Mouse (Mus musculus): ENCODE measurements around the gene Hnrnpc. TPM values are rescaled to one million over a fixed set of nuclear protein-coding genes. Genes with fewer than 3 reads are reported as not detected.

The Hnrnpc gene
- polyA plus RNA-seq, 1 experiment from 2014 or later = 202 TPM

- Histone ChIP-seq H3K9me3 (replicated peaks; ENCODE audit: control insufficient read depth, low read length) (no peaks in the 10 kb centered on the region), H3K36me3 (ENCODE audit: control insufficient read depth, insufficient read depth) (no peaks in the 10 kb centered on the region), H3K27me3 (ENCODE audit: control insufficient read depth, insufficient read depth, low read depth, low read length) (no peaks in the 10 kb centered on the region), H3K9ac (ENCODE audit: low read depth, low read length) (no peak overlapping the region), H3K4me3 (ENCODE audit: low read depth, low read length) (no peak overlapping the region), H3K27ac (ENCODE audit: low read length) (no peak overlapping the region), H3K4me2 (ENCODE audit: low read depth, low read length) (no peak overlapping the region), H3K4me1 (ENCODE audit: control insufficient read depth, low read depth, low read length) (peaks cover 6% of the 10 kb centered on the region)
- ATAC-seq (ENCODE audit: low read depth) = no peak
- WGBS (ENCODE audit: insufficient replicate concordance) = 68% methylated on average over 2 of the region's 2 CpGs
These were observed 4.2 kb upstream of the Hnrnpc start for GRCm38 (mm10) chr14:52108025-52108424.

- 24% methylated on average over 10 of the region's 10 CpGs for WGBS (ENCODE audit: insufficient replicate concordance)
These were observed 2.9 kb upstream of the Hnrnpc start for GRCm38 (mm10) chr14:52106741-52107140.

GRCm38 (mm10) chr14:52105308-52105707, 1.5 kb upstream of the Hnrnpc start:
- H3K4me2 ChIP-seq (ENCODE audit: low read depth, low read length) = peak overlapping the region; percentile 85
- H3K27ac ChIP-seq (ENCODE audit: low read length) = peak overlapping the region; percentile 65
- H3K4me1 ChIP-seq (ENCODE audit: control insufficient read depth, low read depth, low read length) = peaks cover 22% of the 10 kb centered on the region
- no peak overlapping the region for H3K4me3 ChIP-seq (ENCODE audit: low read depth, low read length)
- ATAC-seq (ENCODE audit: low read depth) = no peak
- no peaks in the 10 kb centered on the region for H3K27me3 ChIP-seq (ENCODE audit: control insufficient read depth, insufficient read depth, low read depth, low read length)
- no peaks in the 10 kb centered on the region for H3K9me3 ChIP-seq (replicated peaks; ENCODE audit: control insufficient read depth, low read length)
- no peak overlapping the region for H3K9ac ChIP-seq (ENCODE audit: low read depth, low read length)
- WGBS (ENCODE audit: insufficient replicate concordance) = 39% methylated on average over 2 of the region's 2 CpGs
- no peaks in the 10 kb centered on the region for H3K36me3 ChIP-seq (ENCODE audit: control insufficient read depth, insufficient read depth)

More at GRCm38 (mm10) chr14:52106741-52107140, 2.9 kb upstream of the Hnrnpc start:
- H3K4me3 ChIP-seq (ENCODE audit: low read depth, low read length) = no peak overlapping the region
- H3K27ac ChIP-seq (ENCODE audit: low read length) = peak overlapping the region; percentile 64
- H3K4me1 ChIP-seq (ENCODE audit: control insufficient read depth, low read depth, low read length) = peaks cover 13% of the 10 kb centered on the region
- H3K9me3 ChIP-seq (replicated peaks; ENCODE audit: control insufficient read depth, low read length) = no peaks in the 10 kb centered on the region
- H3K36me3 ChIP-seq (ENCODE audit: control insufficient read depth, insufficient read depth) = no peaks in the 10 kb centered on the region
- ATAC-seq (ENCODE audit: low read depth) = no peak
- H3K27me3 ChIP-seq (ENCODE audit: control insufficient read depth, insufficient read depth, low read depth, low read length) = no peaks in the 10 kb centered on the region
- H3K9ac ChIP-seq (ENCODE audit: low read depth, low read length) = 0 out of 2 replicates have a peak overlapping the region, but pooled peaks have one; percentile 6
- peak overlapping the region; percentile 14; the same call in 1 of the 2 replicates for H3K4me2 ChIP-seq (ENCODE audit: low read depth, low read length)

GRCm38 (mm10) chr14:52104677-52105285, 953 bp upstream of the Hnrnpc start:
- Histone ChIP-seq H3K4me3 (ENCODE audit: low read depth, low read length) (peak overlapping the region; percentile 59), H3K4me2 (ENCODE audit: low read depth, low read length) (peak overlapping the region; percentile 85), H3K9me3 (replicated peaks; ENCODE audit: control insufficient read depth, low read length) (no peaks in the 10 kb centered on the region), H3K4me1 (ENCODE audit: control insufficient read depth, low read depth, low read length) (peaks cover 24% of the 10 kb centered on the region), H3K36me3 (ENCODE audit: control insufficient read depth, insufficient read depth) (no peaks in the 10 kb centered on the region; the same call in 1 of the 2 replicates), H3K9ac (ENCODE audit: low read depth, low read length) (peak overlapping the region; percentile 66), H3K27me3 (ENCODE audit: control insufficient read depth, insufficient read depth, low read depth, low read length) (no peaks in the 10 kb centered on the region), H3K27ac (ENCODE audit: low read length) (peak overlapping the region; percentile 94)
- no peak for ATAC-seq (ENCODE audit: low read depth)
- 32% methylated on average over 7 of the region's 7 CpGs for WGBS (ENCODE audit: insufficient replicate concordance)

GRCm38 (mm10) chr14:52103474-52103855, 363 bp downstream of the Hnrnpc start:
- ATAC-seq (ENCODE audit: low read depth) = no peak
- peaks cover 26% of the 10 kb centered on the region for H3K4me1 ChIP-seq (ENCODE audit: control insufficient read depth, low read depth, low read length)
- under 1% methylated on average over 30 of the region's 30 CpGs for WGBS (ENCODE audit: insufficient replicate concordance)
- peak overlapping the region; percentile 96 for H3K27ac ChIP-seq (ENCODE audit: low read length)
- H3K4me2 ChIP-seq (ENCODE audit: low read depth, low read length) = peak overlapping the region; percentile 83
- peak overlapping the region; percentile 85 for H3K9ac ChIP-seq (ENCODE audit: low read depth, low read length)
- H3K4me3 ChIP-seq (ENCODE audit: low read depth, low read length) = peak overlapping the region; percentile 78
- no peaks in the 10 kb centered on the region for H3K27me3 ChIP-seq (ENCODE audit: control insufficient read depth, insufficient read depth, low read depth, low read length)
- H3K9me3 ChIP-seq (replicated peaks; ENCODE audit: control insufficient read depth, low read length) = no peaks in the 10 kb centered on the region
- peaks cover under 1% of the 10 kb centered on the region; the same call in 1 of the 2 replicates for H3K36me3 ChIP-seq (ENCODE audit: control insufficient read depth, insufficient read depth)

GRCm38 (mm10) chr14:52101285-52102157, 2.3 kb downstream of the Hnrnpc start:
- 18% methylated on average over 1 of the region's 1 CpGs for WGBS (ENCODE audit: insufficient replicate concordance)
- no peak for ATAC-seq (ENCODE audit: low read depth)
- no peaks in the 10 kb centered on the region for H3K27me3 ChIP-seq (ENCODE audit: control insufficient read depth, insufficient read depth, low read depth, low read length)
- peaks cover 11% of the 10 kb centered on the region for H3K36me3 ChIP-seq (ENCODE audit: control insufficient read depth, insufficient read depth)
- no peaks in the 10 kb centered on the region for H3K9me3 ChIP-seq (replicated peaks; ENCODE audit: control insufficient read depth, low read length)
- H3K27ac ChIP-seq (ENCODE audit: low read length) = no peak overlapping the region
- peak overlapping the region; percentile 83 for H3K4me2 ChIP-seq (ENCODE audit: low read depth, low read length)
- H3K4me3 ChIP-seq (ENCODE audit: low read depth, low read length) = peak overlapping the region; percentile 78
- H3K4me1 ChIP-seq (ENCODE audit: control insufficient read depth, low read depth, low read length) = peaks cover 26% of the 10 kb centered on the region
- peak overlapping the region; percentile 85; the same call in 1 of the 2 replicates for H3K9ac ChIP-seq (ENCODE audit: low read depth, low read length)

- Histone ChIP-seq H3K27ac (ENCODE audit: low read length) (no peak overlapping the region), H3K4me2 (ENCODE audit: low read depth, low read length) (peak overlapping the region; percentile 55), H3K27me3 (ENCODE audit: control insufficient read depth, insufficient read depth, low read depth, low read length) (no peaks in the 10 kb centered on the region), H3K4me3 (ENCODE audit: low read depth, low read length) (peak overlapping the region; percentile 21; the same call in 1 of the 2 replicates), H3K9ac (ENCODE audit: low read depth, low read length) (peak overlapping the region; percentile 39; the same call in 1 of the 2 replicates), H3K4me1 (ENCODE audit: control insufficient read depth, low read depth, low read length) (peaks cover 26% of the 10 kb centered on the region), H3K36me3 (ENCODE audit: control insufficient read depth, insufficient read depth) (peaks cover 11% of the 10 kb centered on the region), H3K9me3 (replicated peaks; ENCODE audit: control insufficient read depth, low read length) (no peaks in the 10 kb centered on the region)
- WGBS (ENCODE audit: insufficient replicate concordance) = 36% methylated on average over 5 of the region's 5 CpGs
- ATAC-seq (ENCODE audit: low read depth) = no peak
These were observed 3.5 kb downstream of the Hnrnpc start for GRCm38 (mm10) chr14:52100170-52100960.

GRCm38 (mm10) chr14:52099563-52099962, 4.3 kb downstream of the Hnrnpc start:
- Histone ChIP-seq H3K4me2 (ENCODE audit: low read depth, low read length) (0 out of 2 replicates have a peak overlapping the region, but pooled peaks have one; percentile 17), H3K27me3 (ENCODE audit: control insufficient read depth, insufficient read depth, low read depth, low read length) (no peaks in the 10 kb centered on the region)

More at GRCm38 (mm10) chr14:52099563-52099962, 4.3 kb downstream of the Hnrnpc start:
- no peak overlapping the region for H3K27ac ChIP-seq (ENCODE audit: low read length)
- ATAC-seq (ENCODE audit: low read depth) = no peak
- no peaks in the 10 kb centered on the region for H3K9me3 ChIP-seq (replicated peaks; ENCODE audit: control insufficient read depth, low read length)
- peaks cover 16% of the 10 kb centered on the region for H3K36me3 ChIP-seq (ENCODE audit: control insufficient read depth, insufficient read depth)
- no peak overlapping the region for H3K4me3 ChIP-seq (ENCODE audit: low read depth, low read length)
- H3K9ac ChIP-seq (ENCODE audit: low read depth, low read length) = no peak overlapping the region
- WGBS (ENCODE audit: insufficient replicate concordance) = 74% methylated on average over 2 of the region's 2 CpGs
- H3K4me1 ChIP-seq (ENCODE audit: control insufficient read depth, low read depth, low read length) = peaks cover 20% of the 10 kb centered on the region

Measured in liver, embryonic 16.5 days (tissue).